In genomic region chr19:45235331-45235741, GRCm38 (mm10) we compare ENCODE assay signal across 8 mouse cellular contexts. TPM values are rescaled to one million over a fixed set of nuclear protein-coding genes. Genes with fewer than 3 reads are reported as not detected.
A peak's percentile ranks its signal among the peaks of the same experiment; 100 is the strongest.
DNase-seq lines count a peak whose midpoint lies in the region; ATAC-seq and TF ChIP-seq lines count a peak whose summit lies in the region.
"Had no signal": no experiment of that assay in that cellular context is flagged by ENCODE, and none has a peak within 500 bp of the region (broad histone marks: within the 10 kb centered on the region; RNA-seq: fewer than 3 reads in every experiment).

No protein-coding gene starts in this region.

- peaks cover 94% of the 10 kb centered on the region for H3K27me3 ChIP-seq in limb, embryonic 14.5 days (ENCODE audit: control insufficient read depth, insufficient read depth, low read length)
- H3K27me3 ChIP-seq in stomach, postnatal 0 days (ENCODE audit: control insufficient read depth, insufficient read depth, low read length): peaks cover 26% of the 10 kb centered on the region

- peak overlapping the region; percentile 51 for H3K4me2 ChIP-seq in limb, embryonic 14.5 days (replicated peaks; ENCODE audit: low read depth, low read length, severe bottlenecking)
- H3K4me2 ChIP-seq in stomach, postnatal 0 days (replicated peaks; ENCODE audit: low read depth): peak overlapping the region; percentile 29

- ATAC-seq in limb, embryonic 14.5 days (ENCODE audit: low FRiP score, low read depth): no peak
- no peak for ATAC-seq in stomach, postnatal 0 days (ENCODE audit: low FRiP score, low TSS enrichment)

- H3K4me3 ChIP-seq in limb, embryonic 14.5 days (replicated peaks; ENCODE audit: low read length): peak overlapping the region; percentile 35
- peak overlapping the region; percentile 27 for H3K4me3 ChIP-seq in stomach, postnatal 0 days (ENCODE audit: low read depth, low read length)

- no peak for TF ChIP-seq CTCF in stomach, postnatal 0 days (IDR thresholded peaks at IDR 0.05; ENCODE audit: low read depth)

- DNase-seq in retina, postnatal 1 day: peak; percentile 43
- DNase-seq in retina, embryonic 14.5 days (ENCODE audit: low spot score): no peak
- DNase-seq in gastrocnemius, postnatal 10 days: peak; percentile 72
- DNase-seq in limb, embryonic 14.5 days (ENCODE audit: low spot score): no peak
- no peak for DNase-seq in stomach, postnatal 0 days (ENCODE audit: low spot score)
- no peak for DNase-seq in thymus, postnatal 36 days
- DNase-seq in MN1 (ENCODE audit: low spot score): no peak

- peak overlapping the region; percentile 28; the same call in 1 of the 2 replicates for H3K9ac ChIP-seq in limb, embryonic 14.5 days (ENCODE audit: low read depth, low read length, severe bottlenecking)
- H3K9ac ChIP-seq in stomach, postnatal 0 days (ENCODE audit: low read length): no peak overlapping the region

- H3K9me3 ChIP-seq in limb, embryonic 14.5 days (ENCODE audit: control insufficient read depth, low read length): no peaks in the 10 kb centered on the region
- no peaks in the 10 kb centered on the region for H3K9me3 ChIP-seq in stomach, postnatal 0 days (ENCODE audit: control insufficient read depth, low read length)

- peaks cover 16% of the 10 kb centered on the region for H3K4me1 ChIP-seq in limb, embryonic 14.5 days (ENCODE audit: control insufficient read depth, insufficient read depth, low read length)
- 0 out of 2 replicates have a peak, but pooled peaks cover 2% of the 10 kb centered on the region for H3K4me1 ChIP-seq in stomach, postnatal 0 days (replicated peaks; ENCODE audit: control insufficient read depth, insufficient read depth)

- no peak overlapping the region for H3K27ac ChIP-seq in limb, embryonic 14.5 days (replicated peaks; ENCODE audit: low read depth, low read length)
- H3K27ac ChIP-seq in stomach, postnatal 0 days (replicated peaks): no peak overlapping the region
- H3K27ac ChIP-seq: macrophage had no signal

- TF ChIP-seq POLR2A in limb, embryonic 14.5 days (IDR thresholded peaks at IDR 0.05; ENCODE audit: borderline replicate concordance, extremely low read depth, insufficient read depth, insufficient read length): no peak

- TF ChIP-seq EP300 in stomach, postnatal 0 days (optimal IDR thresholded peaks at IDR 0.05): no peak

- WGBS in limb, embryonic 14.5 days: under 1% methylated on average over 40 of the region's 53 CpGs
- WGBS in stomach, postnatal 0 days: 0% methylated on average over 25 of the region's 53 CpGs

- no peaks in the 10 kb centered on the region for H3K36me3 ChIP-seq in limb, embryonic 14.5 days (ENCODE audit: control insufficient read depth, insufficient read depth, low read length)
- no peaks in the 10 kb centered on the region for H3K36me3 ChIP-seq in stomach, postnatal 0 days (ENCODE audit: control insufficient read depth, insufficient read depth, low read length)

RNA-seq across cellular contexts. Expression of gene Lbx1, which starts 0.3 kb away (rescaled TPM):
- total RNA-seq in gastrocnemius, postnatal 10 days (2021): 10 to 100 TPM; 35.2 to 36.1 TPM
- 2.7 and 3.9 TPM in 2 replicates for polyA plus RNA-seq in limb, embryonic 14.5 days (2012; rRNA removed)
- polyA plus RNA-seq in limb, embryonic 14.5 days (2014; fragmentation: Nextera tagmentation; extraction: Ambion mirVana): 1.4 and 2.2 TPM in 2 replicates
- 0.04 TPM in 1 of 2 replicates, not detected in the other for polyA plus RNA-seq in stomach, postnatal 0 days (2015; fragmentation: Nextera tagmentation; extraction: Ambion mirVana)
- polyA plus RNA-seq: macrophage had no signal

Comparison
In these comparisons a context has a peak if more than half of its experiments do, and no peak if none do; other contexts are left out.
1. DNase-seq: peak in retina, postnatal 1 day (single experiment) and gastrocnemius, postnatal 10 days (single experiment); none in retina, embryonic 14.5 days (single experiment), limb, embryonic 14.5 days (single experiment), stomach, postnatal 0 days (single experiment), thymus, postnatal 36 days (0 of 2) and MN1 (single experiment).